Mouse (Mus musculus): ENCODE results near the gene Styxl1. TPM values are rescaled to one million over a fixed set of nuclear protein-coding genes. Genes with fewer than 3 reads are reported as not detected.

The Styxl1 gene
- polyA plus RNA-seq, 1 experiment from 2014 or later, result 0.18 TPM

DNA sequence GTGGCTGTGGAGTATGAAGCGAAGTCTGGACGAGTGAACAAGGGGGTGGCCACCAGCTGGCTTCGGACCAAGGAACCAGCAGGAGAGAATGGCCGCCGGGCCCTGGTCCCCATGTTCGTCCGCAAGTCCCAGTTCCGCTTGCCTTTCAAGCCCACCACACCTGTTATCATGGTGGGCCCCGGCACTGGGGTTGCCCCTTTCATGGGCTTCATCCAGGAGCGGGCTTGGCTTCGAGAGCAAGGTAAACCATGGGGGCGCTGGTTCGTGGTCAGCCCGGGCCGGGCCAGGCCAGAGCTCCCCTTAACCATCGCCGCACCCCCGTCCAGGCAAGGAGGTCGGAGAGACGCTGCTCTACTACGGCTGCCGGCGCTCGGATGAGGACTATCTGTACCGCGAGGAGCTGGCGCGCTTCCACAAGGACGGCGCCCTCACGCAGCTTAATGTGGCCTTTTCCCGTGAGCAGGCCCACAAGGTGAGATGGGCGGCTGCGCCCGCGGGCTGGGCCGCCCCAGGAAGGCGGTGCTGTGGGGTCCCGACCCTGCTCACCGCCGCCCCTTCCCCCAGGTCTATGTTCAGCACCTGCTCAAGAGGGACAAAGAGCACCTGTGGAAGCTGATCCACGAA lies 44.0 kb downstream of the Styxl1 start:
- no peak overlapping the region for H3K27ac ChIP-seq (replicated peaks)
- ATAC-seq (ENCODE audit: low FRiP score, low read depth), result peak; percentile 41; the same call in 1 of the 2 replicates
- H3K9me3 ChIP-seq, result 0 out of 2 replicates have a peak, but pooled peaks cover 3% of the 10 kb centered on the region
- peaks cover 92% of the 10 kb centered on the region for H3K36me3 ChIP-seq
- H3K27me3 ChIP-seq, result no peaks in the 10 kb centered on the region
- no peak overlapping the region for H3K9ac ChIP-seq (replicated peaks)
- H3K4me1 ChIP-seq, result no peaks in the 10 kb centered on the region
- 94% methylated on average over 42 of the region's 42 CpGs for WGBS
- no peak overlapping the region for H3K4me2 ChIP-seq (replicated peaks)
- no peak overlapping the region for H3K4me3 ChIP-seq

DNA sequence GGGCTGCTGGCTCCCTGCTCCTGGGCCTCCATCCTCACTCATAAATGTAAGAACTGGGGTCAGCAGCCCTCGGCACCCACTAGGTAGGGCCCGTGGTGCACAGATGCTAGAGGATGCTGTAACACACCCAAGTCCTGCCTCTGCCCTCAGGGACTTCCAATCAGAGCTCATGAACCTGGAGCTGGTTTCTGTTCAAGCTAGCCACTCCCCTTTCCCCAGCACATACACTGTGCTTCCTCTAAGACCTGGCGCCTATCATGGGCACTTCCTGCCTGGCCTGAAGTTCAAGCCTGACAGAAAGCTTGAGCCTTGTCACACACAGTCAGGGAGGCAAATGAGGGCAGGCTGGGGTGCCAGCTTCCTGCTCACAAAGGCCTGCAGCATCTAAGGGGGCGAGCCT lies 45.1 kb downstream of the Styxl1 start:
- 0 out of 2 replicates have a peak, but pooled peaks cover 3% of the 10 kb centered on the region for H3K9me3 ChIP-seq
- no peak overlapping the region for H3K9ac ChIP-seq (replicated peaks)
- H3K27ac ChIP-seq (replicated peaks), result no peak overlapping the region
- 98% methylated on average over 4 of the region's 4 CpGs for WGBS
- no peaks in the 10 kb centered on the region for H3K27me3 ChIP-seq
- H3K36me3 ChIP-seq, result peaks cover 99% of the 10 kb centered on the region
- H3K4me2 ChIP-seq (replicated peaks), result no peak overlapping the region
- no peak for ATAC-seq (ENCODE audit: low FRiP score, low read depth)
- no peaks in the 10 kb centered on the region; the same call in none of the 2 replicates for H3K4me1 ChIP-seq
- no peak overlapping the region for H3K4me3 ChIP-seq

DNA sequence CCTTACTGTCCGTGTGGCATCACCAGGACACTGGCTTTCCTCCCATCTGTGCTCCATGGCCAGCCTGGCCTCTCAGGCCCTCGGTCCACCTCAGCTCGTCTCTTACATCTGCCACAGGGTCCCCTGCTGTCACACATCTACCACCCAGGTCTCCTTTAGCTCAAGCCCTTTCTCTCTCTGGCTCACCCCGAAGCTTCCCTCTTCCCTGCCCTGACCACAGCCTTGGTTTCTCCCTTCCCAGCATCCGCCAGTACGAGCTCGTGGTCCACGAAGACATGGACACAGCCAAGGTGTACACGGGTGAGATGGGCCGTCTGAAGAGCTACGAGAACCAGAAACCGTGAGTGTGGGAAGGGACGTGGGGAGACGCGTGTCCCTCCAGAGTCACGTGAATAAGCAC lies 46.9 kb downstream of the Styxl1 start:
- WGBS, result 93% methylated on average over 16 of the region's 16 CpGs
- peaks cover 88% of the 10 kb centered on the region for H3K36me3 ChIP-seq
- H3K27me3 ChIP-seq, result no peaks in the 10 kb centered on the region
- no peak overlapping the region for H3K27ac ChIP-seq (replicated peaks)
- H3K9me3 ChIP-seq, result 0 out of 2 replicates have a peak, but pooled peaks cover 3% of the 10 kb centered on the region
- no peak overlapping the region for H3K4me2 ChIP-seq (replicated peaks)
- H3K4me1 ChIP-seq, result peaks cover 12% of the 10 kb centered on the region
- no peak overlapping the region for H3K9ac ChIP-seq (replicated peaks)
- ATAC-seq (ENCODE audit: low FRiP score, low read depth), result no peak
- H3K4me3 ChIP-seq, result no peak overlapping the region

DNA sequence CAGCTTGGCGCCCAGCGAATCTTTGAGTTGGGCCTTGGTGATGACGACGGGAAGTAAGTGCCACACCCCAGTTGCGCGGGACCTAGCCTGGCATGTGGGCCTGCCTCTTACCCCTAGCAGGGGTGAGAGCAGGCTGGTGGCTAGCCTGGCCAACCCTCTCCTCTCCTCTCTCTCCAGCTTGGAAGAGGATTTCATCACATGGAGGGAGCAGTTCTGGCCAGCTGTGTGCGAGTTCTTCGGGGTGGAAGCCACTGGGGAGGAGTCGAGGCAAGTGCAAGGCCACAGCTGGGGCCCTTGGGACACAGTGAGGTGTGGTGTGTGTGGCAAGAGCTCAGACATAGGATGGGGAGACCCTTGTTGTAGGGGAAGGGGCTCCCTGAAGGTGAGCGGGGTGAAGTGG lies 47.3 kb downstream of the Styxl1 start:
- H3K9ac ChIP-seq (replicated peaks), result no peak overlapping the region
- H3K4me2 ChIP-seq (replicated peaks), result no peak overlapping the region
- WGBS, result 92% methylated on average over 10 of the region's 10 CpGs
- no peak overlapping the region for H3K4me3 ChIP-seq
- H3K4me1 ChIP-seq, result peaks cover 16% of the 10 kb centered on the region
- no peak for ATAC-seq (ENCODE audit: low FRiP score, low read depth)
- H3K36me3 ChIP-seq, result peaks cover 84% of the 10 kb centered on the region
- H3K27me3 ChIP-seq, result no peaks in the 10 kb centered on the region
- H3K27ac ChIP-seq (replicated peaks), result no peak overlapping the region
- 0 out of 2 replicates have a peak, but pooled peaks cover 3% of the 10 kb centered on the region for H3K9me3 ChIP-seq

DNA sequence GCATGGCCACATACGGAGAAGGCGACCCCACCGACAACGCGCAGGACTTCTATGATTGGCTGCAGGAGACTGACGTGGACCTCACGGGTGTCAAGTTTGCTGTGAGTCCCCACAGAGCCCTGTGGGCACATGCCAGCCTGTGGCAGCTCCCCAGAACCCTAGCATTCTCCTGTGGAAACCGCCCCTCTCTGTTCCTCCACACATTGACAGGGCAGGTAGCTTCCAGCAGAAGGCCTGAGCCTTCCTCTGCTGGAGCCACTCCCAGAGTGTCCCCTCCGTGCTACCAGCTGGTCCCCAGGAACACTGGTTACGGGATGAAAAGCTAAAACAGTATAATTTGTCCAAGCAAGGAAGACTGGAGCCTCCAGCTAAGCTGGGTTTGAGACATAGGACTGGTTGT lies 47.9 kb downstream of the Styxl1 start:
- peaks cover 78% of the 10 kb centered on the region for H3K36me3 ChIP-seq
- no peak overlapping the region for H3K9ac ChIP-seq (replicated peaks)

DNA sequence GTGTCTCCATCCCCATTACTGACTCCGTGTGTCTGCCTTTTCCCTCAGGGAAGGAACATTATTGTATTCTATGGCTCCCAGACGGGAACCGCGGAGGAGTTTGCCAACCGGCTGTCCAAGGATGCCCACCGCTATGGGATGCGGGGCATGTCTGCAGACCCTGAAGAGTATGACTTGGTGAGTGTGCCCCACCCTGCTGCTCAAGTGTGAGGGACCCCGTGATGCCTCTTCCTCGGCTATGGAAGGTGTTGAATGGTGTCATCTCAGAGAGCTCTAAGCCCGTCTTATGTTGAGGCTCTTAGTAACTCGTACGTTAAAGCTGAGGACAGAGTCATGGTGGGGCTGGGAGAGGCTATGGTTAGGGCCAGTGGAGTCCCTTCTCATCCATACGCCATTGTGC lies 48.8 kb downstream of the Styxl1 start:
- H3K27me3 ChIP-seq, result no peaks in the 10 kb centered on the region
- no peak for ATAC-seq (ENCODE audit: low FRiP score, low read depth)
- H3K4me2 ChIP-seq (replicated peaks), result no peak overlapping the region
- H3K27ac ChIP-seq (replicated peaks), result no peak overlapping the region
- 0 out of 2 replicates have a peak, but pooled peaks cover 3% of the 10 kb centered on the region for H3K9me3 ChIP-seq
- H3K36me3 ChIP-seq, result peaks cover 68% of the 10 kb centered on the region
- H3K9ac ChIP-seq (replicated peaks), result no peak overlapping the region
- 91% methylated on average over 13 of the region's 13 CpGs for WGBS
- peaks cover 31% of the 10 kb centered on the region for H3K4me1 ChIP-seq
- H3K4me3 ChIP-seq, result no peak overlapping the region

More for the DNA sequence above, 47.9 kb downstream of the Styxl1 start:
- no peaks in the 10 kb centered on the region for H3K27me3 ChIP-seq
- no peak overlapping the region for H3K27ac ChIP-seq (replicated peaks)
- 94% methylated on average over 10 of the region's 10 CpGs for WGBS
- H3K9me3 ChIP-seq, result 0 out of 2 replicates have a peak, but pooled peaks cover 3% of the 10 kb centered on the region
- peaks cover 22% of the 10 kb centered on the region for H3K4me1 ChIP-seq
- H3K4me3 ChIP-seq, result no peak overlapping the region
- H3K4me2 ChIP-seq (replicated peaks), result no peak overlapping the region
- no peak for ATAC-seq (ENCODE audit: low FRiP score, low read depth)

DNA sequence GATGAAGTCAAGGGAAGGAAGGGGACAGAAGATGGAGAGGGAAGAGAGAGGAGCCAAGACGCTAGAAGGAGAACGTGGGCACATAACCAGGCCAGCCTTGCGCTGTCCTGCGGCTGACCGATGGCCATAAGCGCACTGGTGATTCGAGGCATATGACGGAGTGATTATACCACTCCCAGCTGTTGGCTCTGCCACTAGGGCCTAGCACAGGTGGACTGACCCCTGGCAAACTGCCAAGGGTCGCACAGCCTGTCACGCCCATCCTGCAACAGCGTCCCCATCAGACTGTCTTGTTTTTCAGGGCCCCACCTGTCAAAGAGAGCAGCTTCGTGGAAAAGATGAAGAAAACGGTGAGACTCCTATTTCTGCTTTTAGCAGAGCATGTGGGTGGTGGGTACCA lies 49.8 kb downstream of the Styxl1 start:
- Histone ChIP-seq H3K27me3 (no peaks in the 10 kb centered on the region), H3K4me3 (no peak overlapping the region), H3K4me1 (peaks cover 40% of the 10 kb centered on the region), H3K9ac (replicated peaks) (no peak overlapping the region), H3K9me3 (no peaks in the 10 kb centered on the region), H3K36me3 (peaks cover 58% of the 10 kb centered on the region), H3K4me2 (replicated peaks) (no peak overlapping the region), H3K27ac (replicated peaks) (no peak overlapping the region)
- WGBS, result 96% methylated on average over 13 of the region's 13 CpGs
- no peak for ATAC-seq (ENCODE audit: low FRiP score, low read depth)

DNA sequence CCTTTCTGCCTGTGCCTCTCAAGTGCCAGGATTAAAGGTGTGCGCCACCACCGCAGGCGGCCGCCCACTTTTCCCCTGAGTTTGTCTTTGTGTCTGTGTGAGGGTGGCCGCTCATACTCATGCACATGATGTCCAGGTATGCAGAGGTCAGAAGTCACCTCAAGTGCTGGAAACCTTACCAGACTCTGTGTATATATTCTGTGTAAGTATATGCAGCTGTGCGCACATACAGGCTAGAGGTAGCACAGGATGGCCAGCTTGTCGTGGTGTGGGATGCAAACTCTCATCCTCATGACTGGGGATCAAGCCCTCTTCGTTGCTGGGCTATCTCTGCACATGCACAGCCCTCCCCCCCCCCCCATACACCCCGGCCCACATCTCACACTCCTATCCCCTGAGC lies 50.3 kb downstream of the Styxl1 start:
- Histone ChIP-seq H3K27me3 (no peaks in the 10 kb centered on the region), H3K36me3 (peaks cover 53% of the 10 kb centered on the region), H3K4me2 (replicated peaks) (no peak overlapping the region), H3K27ac (replicated peaks) (no peak overlapping the region), H3K4me1 (peaks cover 44% of the 10 kb centered on the region), H3K9ac (replicated peaks) (no peak overlapping the region), H3K4me3 (no peak overlapping the region), H3K9me3 (no peaks in the 10 kb centered on the region)
- 87% methylated on average over 9 of the region's 9 CpGs for WGBS
- no peak for ATAC-seq (ENCODE audit: low FRiP score, low read depth)

DNA sequence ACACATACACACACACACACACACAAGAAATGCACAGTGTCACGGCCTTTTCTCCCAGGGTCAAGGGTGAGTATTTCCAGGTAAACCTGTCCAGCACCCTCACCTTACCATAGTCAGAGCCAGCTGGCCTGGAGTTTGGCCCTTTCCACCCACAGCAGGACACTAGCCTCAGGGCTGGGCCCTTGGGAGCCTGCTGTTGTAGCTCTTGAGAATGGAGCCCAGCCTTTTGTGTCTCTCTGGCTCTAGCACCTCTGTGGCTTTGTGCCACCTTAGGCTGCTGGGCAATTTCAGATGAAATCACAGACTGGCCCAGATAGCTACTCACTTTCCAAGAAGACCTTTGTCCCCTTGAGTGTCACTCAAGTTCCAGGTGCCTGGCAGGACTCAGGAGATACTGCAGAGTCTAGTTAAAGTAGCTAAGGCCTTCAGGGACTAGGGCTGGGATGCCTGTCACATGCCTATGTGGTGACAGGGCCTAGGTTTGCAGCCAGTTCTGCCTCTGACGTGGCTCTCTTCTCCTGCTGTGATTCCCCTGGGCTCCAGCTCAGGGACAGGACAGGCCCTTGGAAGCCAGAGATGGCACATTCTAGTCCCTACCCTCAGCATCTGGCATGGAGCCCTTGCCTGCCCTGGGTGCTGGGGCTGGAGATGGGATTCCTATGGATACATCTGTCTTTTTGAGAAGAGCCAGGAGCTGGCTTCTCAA lies 51.4 kb downstream of the Styxl1 start:
- no peak for ATAC-seq (ENCODE audit: low FRiP score, low read depth)

DNA sequence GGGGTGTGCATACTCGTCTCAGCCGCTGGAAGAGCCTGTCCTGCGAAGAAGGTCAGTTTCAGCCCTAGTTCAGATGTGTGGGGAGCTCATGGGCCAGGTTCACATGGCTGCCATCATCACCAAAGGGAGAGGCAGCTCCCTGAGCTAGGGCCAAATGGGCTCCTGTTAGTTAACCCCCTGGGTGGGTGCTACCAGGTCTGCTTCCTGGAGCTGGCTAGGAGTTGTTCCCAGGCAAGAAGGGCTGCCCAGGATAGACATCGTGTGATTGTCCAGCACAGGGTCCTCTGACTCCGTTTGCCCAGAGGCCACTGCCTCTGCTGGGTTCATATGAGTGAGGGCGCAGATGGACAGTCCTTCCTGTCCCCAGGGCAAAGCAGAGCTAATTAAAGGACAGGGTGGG lies 52.2 kb downstream of the Styxl1 start:
- peak overlapping the region; percentile 35 for H3K4me3 ChIP-seq
- peak overlapping the region; percentile 94 for H3K27ac ChIP-seq (replicated peaks)
- no peaks in the 10 kb centered on the region for H3K27me3 ChIP-seq
- no peaks in the 10 kb centered on the region for H3K9me3 ChIP-seq
- H3K4me2 ChIP-seq (replicated peaks), result peak overlapping the region; percentile 61
- ATAC-seq (ENCODE audit: low FRiP score, low read depth), result 0 out of 2 replicates have a peak, but pooled peaks have one; percentile 3
- peaks cover 44% of the 10 kb centered on the region for H3K4me1 ChIP-seq
- WGBS, result 21% methylated on average over 6 of the region's 6 CpGs
- peak overlapping the region; percentile 63 for H3K9ac ChIP-seq (replicated peaks)
- H3K36me3 ChIP-seq, result peaks cover 36% of the 10 kb centered on the region

More for the DNA sequence above, 51.4 kb downstream of the Styxl1 start:
- H3K27me3 ChIP-seq, result no peaks in the 10 kb centered on the region
- peak overlapping the region; percentile 63 for H3K9ac ChIP-seq (replicated peaks)
- H3K36me3 ChIP-seq, result peaks cover 43% of the 10 kb centered on the region
- H3K4me1 ChIP-seq, result peaks cover 44% of the 10 kb centered on the region
- no peaks in the 10 kb centered on the region for H3K9me3 ChIP-seq
- H3K4me3 ChIP-seq, result peak overlapping the region; percentile 35
- H3K27ac ChIP-seq (replicated peaks), result peak overlapping the region; percentile 94
- H3K4me2 ChIP-seq (replicated peaks), result peak overlapping the region; percentile 61
- 61% methylated on average over 2 of the region's 2 CpGs for WGBS

DNA sequence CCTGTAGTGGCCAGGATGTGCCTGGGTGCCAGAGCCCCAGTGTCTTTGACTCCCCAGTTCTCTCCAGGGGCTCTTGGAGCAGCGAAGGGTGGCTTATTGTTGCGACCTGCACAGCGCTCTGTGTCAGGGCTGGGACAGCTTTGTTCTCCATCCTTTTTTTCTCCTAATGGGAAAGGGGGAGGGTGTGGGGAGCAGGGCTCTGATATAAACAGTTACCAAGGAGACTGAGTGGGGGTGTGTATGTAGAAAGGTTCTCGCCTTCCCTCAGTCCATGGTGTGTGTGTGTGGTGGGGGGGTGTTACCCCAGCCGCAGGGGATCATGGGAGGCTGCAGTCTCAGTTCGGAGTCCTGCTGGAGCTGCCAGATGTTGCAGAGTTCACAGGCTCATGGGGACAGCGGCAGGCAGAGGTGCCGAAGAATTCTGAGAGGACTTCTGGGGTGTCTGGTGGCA lies 52.8 kb downstream of the Styxl1 start:
- WGBS, result 4% methylated on average over 8 of the region's 8 CpGs
- H3K27ac ChIP-seq (replicated peaks), result peak overlapping the region; percentile 94
- H3K4me2 ChIP-seq (replicated peaks), result peak overlapping the region; percentile 61
- H3K9ac ChIP-seq (replicated peaks), result peak overlapping the region; percentile 63
- peaks cover 32% of the 10 kb centered on the region for H3K36me3 ChIP-seq
- peak overlapping the region; percentile 35 for H3K4me3 ChIP-seq
- H3K9me3 ChIP-seq, result no peaks in the 10 kb centered on the region
- peak; percentile 94 for ATAC-seq (ENCODE audit: low FRiP score, low read depth)
- H3K4me1 ChIP-seq, result peaks cover 44% of the 10 kb centered on the region
- no peaks in the 10 kb centered on the region for H3K27me3 ChIP-seq
